Mouse (Mus musculus) stomach, embryonic 14.5 days (tissue): Measurements from ENCODE around the gene Gm14305. TPM values are rescaled to one million over a fixed set of nuclear protein-coding genes. Genes with fewer than 3 reads are reported as not detected.
"Not testable (repeated sequence)": the region's sequence is repeated elsewhere in the genome, so short reads cannot be mapped to it uniquely, and the experiment has no call there.

Experiments
- ATAC-seq: fragments of 200-750 bp; cut with Nextera tagmentation; 2 replicates; pipeline ENCODE4 v1.8.0; 2017; ENCODE audit warnings: low read depth, moderate TSS enrichment; ENCODE audit not compliant: insufficient number of reproducible peaks, insufficient read depth, low FRiP score
- H3K27ac ChIP-seq: fragments of 300-500 bp; sonication (generic); 2 replicates; pipeline ENCODE4 v1.5.1; 2014; ENCODE audit warnings: mild to moderate bottlenecking, low read length, moderate library complexity, mixed read lengths
- H3K27me3 ChIP-seq: fragments of 300-500 bp; sonication (generic); 2 replicates; pipeline ENCODE4 v1.6.1; 2014; ENCODE audit warnings: low read length, control low read depth, mixed read lengths; ENCODE audit not compliant: control insufficient read depth, insufficient read depth
- H3K36me3 ChIP-seq: fragments of 300-500 bp; sonication (generic); 2 replicates; pipeline ENCODE4 v1.6.1; 2014; ENCODE audit warnings: mild to moderate bottlenecking, control low read depth, low read length, moderate library complexity, mixed read lengths; ENCODE audit not compliant: control insufficient read depth, insufficient read depth
- H3K4me1 ChIP-seq: fragments of 300-500 bp; sonication (generic); 2 replicates; pipeline ENCODE4 v1.6.1; 2014; ENCODE audit warnings: low read length, control low read depth, mixed read lengths; ENCODE audit not compliant: control insufficient read depth, insufficient read depth
- H3K4me2 ChIP-seq: fragments of 300-500 bp; sonication (generic); replicated peaks from 2 replicates; pipeline ENCODE4 v1.6.1; 2014; ENCODE audit warnings: low read depth, low read length, control low read depth
- H3K4me3 ChIP-seq: fragments of 300-500 bp; sonication (generic); 2 replicates; pipeline ENCODE4 v1.5.1; 2014; ENCODE audit warnings: low read depth, low read length, control low read depth
- H3K9ac ChIP-seq: fragments of 300-500 bp; sonication (generic); replicated peaks from 2 replicates; pipeline ENCODE4 v1.6.1; 2014; ENCODE audit warnings: low read depth, mild to moderate bottlenecking, control low read depth, low read length, moderate library complexity, mixed read lengths
- H3K9me3 ChIP-seq: fragments of 300-500 bp; sonication (generic); 2 replicates; pipeline ENCODE4 v1.6.1; 2016; ENCODE audit warnings: low read depth, low read length, control low read depth; ENCODE audit not compliant: control insufficient read depth
- WGBS: fragments of 180-500 bp; shearing (Covaris S2); extraction: QIAGEN DNeasy Blood & Tissue Kit; methylation state at CpG from one replicate; pipeline ENCODE4 v1.1.7; 2014; 5-methylcytosine and 5-hydroxymethylcytosine counted together
- polyA plus RNA-seq: library from polyadenylated mRNA; unstranded; fragments of >200 nt; fragmentation: Nextera tagmentation; extraction: Ambion mirVana; gene quantifications from 2 replicates; pipeline ENCODE4 v1.2.1, GENCODE M21; 2014

Gm14305 gene
- polyA plus RNA-seq, result 36.7 and 38.4 TPM in 2 replicates

DNA sequence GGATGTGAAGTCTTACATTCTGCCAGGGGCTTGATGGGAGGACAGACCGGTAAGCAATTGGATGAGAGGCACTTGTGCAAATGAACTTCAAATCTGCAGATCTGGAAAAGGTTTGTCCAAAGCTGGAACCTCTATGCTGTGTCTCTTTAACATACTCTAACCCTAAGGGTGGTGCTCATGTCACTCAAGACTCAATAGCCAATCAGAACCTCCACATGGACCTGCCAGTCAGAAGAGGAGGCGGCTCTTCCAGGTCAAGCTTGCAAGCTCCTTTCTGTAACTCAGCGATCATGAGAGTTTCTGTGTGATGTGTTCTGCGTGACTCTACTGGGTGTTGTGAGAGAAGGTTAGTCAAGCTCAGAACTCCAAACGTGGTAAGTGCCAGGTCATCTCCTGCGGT is at the start of gene Gm14305:
TSS of gene Gm14305 (plus strand) at position 278 of the 400 bp plus-strand sequence.
- not testable (repeated sequence) for ATAC-seq

DNA sequence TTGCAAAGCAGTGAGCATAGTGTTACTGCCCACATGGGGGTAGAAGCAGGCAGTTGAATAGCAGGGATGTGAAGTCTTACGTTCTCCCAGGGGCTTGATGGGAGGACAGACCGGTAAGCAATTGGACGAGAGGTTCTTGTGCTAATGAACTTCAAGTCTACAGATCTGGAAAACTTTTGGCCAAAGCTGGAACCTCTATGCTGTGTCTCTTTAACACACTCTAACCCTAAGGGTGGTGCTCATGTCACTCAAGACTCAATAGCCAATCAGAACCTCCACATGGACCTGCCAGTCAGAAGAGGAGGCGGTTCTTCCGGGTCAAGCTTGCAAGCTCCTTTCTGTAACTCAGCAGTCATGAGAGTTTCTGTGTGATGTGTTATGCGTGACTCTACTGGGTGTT is 37.9 kb upstream of the Gm14305 start, which contains the start of gene Zfp973:
TSS of gene Zfp973 (plus strand) at position 301 of the 400 bp plus-strand sequence.
- H3K9ac ChIP-seq, H3K4me3 ChIP-seq, H3K27me3 ChIP-seq, H3K9me3 ChIP-seq, H3K27ac ChIP-seq, H3K4me2 ChIP-seq, ATAC-seq, H3K4me1 ChIP-seq, H3K36me3 ChIP-seq: not testable (repeated sequence)
- WGBS, result no CpG with 5 or more reads among the region's 6 CpGs

More for the DNA sequence above, at the start of gene Gm14305:
- H3K27me3 ChIP-seq, H3K9ac ChIP-seq, H3K4me1 ChIP-seq, H3K9me3 ChIP-seq, H3K36me3 ChIP-seq, H3K4me2 ChIP-seq, H3K27ac ChIP-seq: not testable (repeated sequence)
- 0% methylated on average over 1 of the region's 6 CpGs for WGBS
- peak within 1 kb of the TSS; percentile 38 for H3K4me3 ChIP-seq

Other genes starting within 250 kb of the Gm14305 start
- 0.97 and 2.5 TPM in 2 replicates for gene Gm14434, start 221.5 kb upstream of the Gm14305 start, polyA plus RNA-seq
- gene Zfp967, start 187.3 kb upstream of the Gm14305 start, polyA plus RNA-seq, result not detected in 2 replicates
- 18.1 and 26.1 TPM in 2 replicates for gene Gm14308, start 72.0 kb upstream of the Gm14305 start, polyA plus RNA-seq
- 11.8 and 12.6 TPM in 2 replicates for gene Zfp973, start 37.8 kb upstream of the Gm14305 start, polyA plus RNA-seq
- 24.4 and 25.6 TPM in 2 replicates for gene Gm14295, start 90.3 kb downstream of the Gm14305 start, polyA plus RNA-seq
- gene Gm14408, start 122.8 kb downstream of the Gm14305 start, polyA plus RNA-seq, result not detected in 2 replicates
- 14.8 and 16.2 TPM in 2 replicates for gene Gm14296, start 219.5 kb downstream of the Gm14305 start, polyA plus RNA-seq